In genomic region chr5:75574852-75575566, GRCm38 (mm10) we compare ENCODE assay signal across 8 mouse cellular contexts. TPM values are rescaled to one million over a fixed set of nuclear protein-coding genes. Genes with fewer than 3 reads are reported as not detected.
DNase-seq lines count a peak whose midpoint lies in the region; ATAC-seq lines count a peak whose summit lies in the region.

Gene Kit (plus strand): TSS chr5:75574916.

- ATAC-seq in midbrain, embryonic 11.5 days (ENCODE audit: low FRiP score) = peak; percentile 93

- peak within 1 kb of the TSS; percentile 73 for H3K9ac ChIP-seq in midbrain, embryonic 11.5 days (ENCODE audit: low read length)

- under 1% methylated on average over 64 of the region's 65 CpGs for WGBS in limb, embryonic 10.5 days
- under 1% methylated on average over 54 of the region's 65 CpGs for WGBS in midbrain, embryonic 11.5 days

- H3K4me3 ChIP-seq in limb, embryonic 10.5 days = peak within 1 kb of the TSS; percentile 68
- peak within 1 kb of the TSS; percentile 68 for H3K4me3 ChIP-seq in midbrain, embryonic 11.5 days (ENCODE audit: low read depth, low read length)

- peak within 1 kb of the TSS; percentile 86 for H3K27ac ChIP-seq in limb, embryonic 10.5 days
- H3K27ac ChIP-seq in midbrain, embryonic 11.5 days (ENCODE audit: low read depth, low read length) = no peak within 1 kb of the TSS

- H3K4me2 ChIP-seq in midbrain, embryonic 11.5 days = peak within 1 kb of the TSS; percentile 100

- H3K36me3 ChIP-seq in limb, embryonic 10.5 days = no peaks in the 10 kb centered on the region
- H3K36me3 ChIP-seq in midbrain, embryonic 11.5 days (ENCODE audit: control insufficient read depth, insufficient read depth, low read length) = no peaks in the 10 kb centered on the region

- peak; percentile 80 for DNase-seq in adrenal gland, postnatal 25 days
- peak; percentile 92 for DNase-seq in embryo, embryonic 9.5 days (ENCODE audit: extremely low spot score)
- peak; percentile 97 for DNase-seq in heart, adult 11 months
- DNase-seq in kidney, adult 11 months = peak; percentile 43
- DNase-seq in limb, embryonic 10.5 days (ENCODE audit: low spot score) = peak; percentile 92
- peak; percentile 99 for DNase-seq in midbrain, embryonic 11.5 days (ENCODE audit: low spot score, missing footprints)
- peak; percentile 18 to 22 for DNase-seq in spleen, adult 18-20 months
- DNase-seq in B cell, adult 2 months = no peak

- H3K4me1 ChIP-seq in limb, embryonic 10.5 days = peaks cover 44% of the 10 kb centered on the region
- peaks cover 8% of the 10 kb centered on the region for H3K4me1 ChIP-seq in midbrain, embryonic 11.5 days (ENCODE audit: control insufficient read depth, insufficient read depth, low read length)

- no peaks in the 10 kb centered on the region for H3K9me3 ChIP-seq in limb, embryonic 10.5 days (replicated peaks)
- H3K9me3 ChIP-seq in midbrain, embryonic 11.5 days (ENCODE audit: control insufficient read depth, low read length) = no peaks in the 10 kb centered on the region

- H3K27me3 ChIP-seq in limb, embryonic 10.5 days (ENCODE audit: low read depth, poor library complexity, severe bottlenecking) = peaks cover 28% of the 10 kb centered on the region
- peaks cover 4% of the 10 kb centered on the region; the same call in 1 of the 2 replicates for H3K27me3 ChIP-seq in midbrain, embryonic 11.5 days (ENCODE audit: control insufficient read depth, insufficient read depth, low read length)

RNA-seq across cellular contexts. Expression of gene Kit, which starts in this region (rescaled TPM):
- total RNA-seq in adrenal gland, postnatal 25 days (2021) = 5.6 and 10.2 TPM in 2 replicates
- polyA plus RNA-seq in limb, embryonic 10.5 days (2016; fragmentation: Nextera tagmentation; extraction: Ambion mirVana) = 12.8 and 14.5 TPM in 2 replicates
- 19.6 and 20.4 TPM in 2 replicates for polyA plus RNA-seq in midbrain, embryonic 11.5 days (2014; fragmentation: Nextera tagmentation; extraction: Ambion mirVana)

Comparison
In these comparisons a context has a peak if more than half of its experiments do, and no peak if none do; other contexts are left out.
1. DNase-seq: peak in adrenal gland, postnatal 25 days (single experiment), embryo, embryonic 9.5 days (single experiment), heart, adult 11 months (single experiment), kidney, adult 11 months (single experiment), limb, embryonic 10.5 days (single experiment), midbrain, embryonic 11.5 days (single experiment) and spleen, adult 18-20 months (2 of 2); none in B cell, adult 2 months (0 of 2).